Mouse (Mus musculus) telencephalon, adult 2 months (tissue): ENCODE measurements at regions not wholly inside any gene's neighbourhood (a gene's known extent, or its start where the extent isn't known, plus 50 kb on each side); places are given as distances from the start of the nearest gene placed in this dataset.
A peak's percentile ranks its signal among the peaks of the same experiment; 100 is the strongest.

Experiments
- DNase-seq: peaks from one replicate; pipeline ENCODE4 v3.0.0-alpha.2; 2011; ENCODE audit warnings: low read depth, low spot score

GRCm38 (mm10) chr13:106562161-106562560, 374.6 kb downstream of the Ipo11 start:
- DNase-seq = peak; percentile 27

DNA sequence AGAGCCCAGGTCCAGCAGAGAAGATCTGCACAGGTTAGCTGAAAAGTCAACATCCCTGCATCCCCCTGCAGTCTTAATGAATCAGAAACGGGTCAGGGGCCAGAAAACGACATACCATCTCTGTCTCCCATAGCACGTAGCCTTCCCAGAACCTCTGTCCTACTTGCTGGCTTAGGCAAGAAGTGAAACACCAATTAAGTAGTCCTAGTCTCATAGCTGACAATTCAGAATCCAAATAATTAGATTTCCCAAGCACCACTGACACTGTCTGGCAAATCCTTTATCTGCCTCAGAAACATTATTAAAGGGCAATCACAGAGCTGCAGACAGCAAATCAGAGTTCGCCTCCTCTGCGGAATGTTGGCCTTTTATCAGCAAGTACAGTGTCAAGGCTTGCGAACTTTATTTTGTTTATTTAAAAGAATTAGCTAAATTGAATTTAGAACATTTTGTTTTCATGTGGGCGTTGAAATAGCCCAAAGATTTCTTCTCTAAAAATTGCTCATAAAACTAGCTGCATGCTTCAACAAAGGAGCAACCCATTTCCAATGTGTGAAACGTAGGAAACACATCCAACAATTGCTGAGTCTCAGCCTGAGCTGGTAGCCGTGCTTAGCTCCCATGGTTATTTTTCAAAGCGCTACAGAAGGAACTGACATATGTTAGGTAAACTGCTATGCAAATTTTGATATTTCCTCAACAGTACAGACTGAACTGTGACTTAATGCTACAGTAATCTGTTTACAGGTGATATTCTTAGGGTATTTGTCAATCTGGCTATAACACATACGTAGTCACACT, 411.2 kb downstream of the Ipo11 start:
- peak; percentile 67 for DNase-seq

DNA sequence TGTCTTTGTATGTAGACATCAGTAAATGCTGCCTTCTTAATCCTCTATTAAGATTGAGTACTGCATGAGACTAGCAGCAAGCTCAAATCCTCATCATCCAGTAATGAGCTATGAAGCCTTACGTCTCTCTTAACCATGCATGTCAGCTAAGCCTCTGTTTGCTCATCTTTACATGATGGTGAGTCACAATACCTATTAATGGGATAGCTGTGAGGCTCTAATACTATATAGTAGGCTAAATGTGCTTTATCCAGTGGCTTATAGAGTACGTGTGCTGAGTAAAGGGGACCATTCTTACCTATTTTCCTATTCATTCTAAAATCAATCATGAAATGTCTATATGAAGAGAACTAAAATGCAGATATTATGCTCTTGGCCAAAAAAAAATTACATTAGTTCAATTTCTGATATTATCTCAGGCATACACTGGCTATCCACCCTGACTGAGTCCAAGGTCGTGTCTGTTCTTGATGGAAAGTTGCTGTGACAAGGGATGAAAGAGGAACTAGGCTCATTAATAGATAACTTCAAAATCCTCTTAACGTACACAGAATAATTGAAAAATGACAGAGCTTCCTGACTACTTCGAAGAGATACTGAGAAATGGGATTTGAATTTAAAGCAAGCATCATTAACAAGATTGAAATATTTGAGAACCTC, 422.1 kb downstream of the Ipo11 start:
- DNase-seq = no peak

DNA sequence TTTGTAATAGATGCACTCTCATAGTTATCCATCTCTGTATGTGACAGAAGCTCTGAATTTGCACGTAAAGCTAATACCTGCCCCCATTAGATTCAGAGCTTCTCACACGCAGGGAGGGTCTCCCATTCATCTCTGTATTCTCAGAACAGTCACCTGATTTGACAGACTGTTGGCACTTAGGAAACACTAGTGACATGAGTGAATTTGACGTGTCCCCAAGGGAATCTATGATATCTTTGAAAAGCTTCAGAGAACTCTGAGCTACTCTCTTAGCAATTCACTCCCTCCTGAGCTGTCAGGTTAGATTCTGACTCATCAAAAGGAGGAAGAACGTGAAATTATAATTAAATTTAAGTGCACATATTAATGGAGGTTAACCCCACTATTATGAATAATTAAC, 423.1 kb downstream of the Ipo11 start:
- DNase-seq = no peak

DNA sequence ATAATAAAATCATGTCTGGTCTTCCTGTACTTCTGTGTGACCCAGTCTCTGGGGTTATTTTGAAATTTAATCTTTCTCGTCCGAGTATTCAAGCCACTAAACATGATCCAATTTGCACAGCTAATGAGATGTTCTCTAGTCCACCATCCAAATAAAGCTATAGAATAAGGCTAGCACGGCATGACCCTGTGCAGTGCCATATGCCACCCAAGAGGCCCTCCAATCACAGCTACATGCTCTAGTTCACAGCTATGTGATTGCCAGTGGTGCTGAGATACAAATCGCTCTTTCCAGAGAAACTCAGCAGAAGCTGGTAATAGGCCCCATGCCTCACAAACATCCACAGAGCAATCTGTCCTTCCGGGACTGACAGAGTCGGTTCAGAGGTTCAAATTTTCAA, 426.3 kb downstream of the Ipo11 start:
- DNase-seq = no peak

DNA sequence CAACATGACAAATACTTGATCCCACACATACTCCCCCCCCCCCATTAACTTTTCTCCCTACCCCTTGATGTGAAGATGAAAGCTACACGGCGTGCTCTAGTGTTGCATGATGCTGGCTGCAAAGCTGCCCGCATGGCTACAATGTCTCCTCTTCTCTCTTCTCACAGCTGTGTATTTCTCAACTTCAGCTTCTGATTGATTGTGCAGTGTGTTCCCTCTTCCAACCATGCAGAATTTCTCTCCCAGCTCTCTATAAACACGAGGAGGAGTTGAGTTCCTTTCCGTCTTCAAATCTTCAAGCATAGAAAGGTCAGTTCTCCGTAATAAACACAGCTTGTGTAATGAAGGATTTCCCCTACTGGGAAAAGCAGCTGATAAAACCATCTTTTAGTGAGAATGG, 435.5 kb downstream of the Ipo11 start:
- no peak for DNase-seq

DNA sequence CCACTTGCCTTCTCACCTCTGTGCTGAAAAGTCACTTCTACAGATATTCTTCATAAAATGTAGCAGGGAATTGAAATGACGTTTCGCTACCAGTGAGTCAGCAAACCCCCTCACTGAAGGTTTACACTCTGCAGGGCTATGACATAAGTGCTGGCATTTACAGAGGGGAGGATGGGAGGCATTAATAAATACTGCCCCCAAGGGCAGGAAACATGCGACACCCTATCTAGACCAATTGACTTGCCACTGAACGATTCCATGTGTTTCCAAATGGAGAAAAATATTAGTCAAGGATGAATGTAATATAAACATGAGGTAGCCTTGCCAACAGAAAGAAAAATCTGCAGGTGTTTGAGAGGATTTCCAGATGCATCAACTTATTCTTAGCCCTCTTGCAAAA, 465.5 kb downstream of the Ipo11 start:
- DNase-seq = no peak

DNA sequence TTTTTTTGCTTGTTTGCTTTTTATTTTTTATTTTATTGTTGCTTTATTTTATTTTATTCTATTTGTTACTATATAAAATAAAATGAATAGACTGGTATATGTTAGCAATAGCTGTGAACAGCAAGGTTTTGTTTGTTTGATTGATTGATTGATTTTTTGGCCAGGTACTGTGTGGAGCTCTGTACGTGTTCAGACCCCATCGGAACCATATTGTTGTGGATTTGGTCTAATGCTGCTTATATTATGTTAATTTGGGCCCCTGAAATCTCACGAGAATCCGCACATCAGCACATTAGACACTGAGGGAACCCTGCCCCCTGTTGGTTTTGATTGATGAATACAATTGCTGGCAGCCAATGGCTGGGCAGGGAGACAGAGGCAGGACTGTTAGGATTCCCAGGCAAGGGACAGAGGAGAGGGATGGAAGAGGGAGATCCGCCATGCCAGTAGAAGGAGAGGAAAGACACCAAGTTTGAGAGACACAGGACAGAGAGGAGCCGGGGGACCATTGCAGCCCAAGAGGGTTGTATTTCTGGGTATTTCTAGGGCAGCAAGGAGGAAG, 482.3 kb downstream of the Ipo11 start:
- DNase-seq = no peak

DNA sequence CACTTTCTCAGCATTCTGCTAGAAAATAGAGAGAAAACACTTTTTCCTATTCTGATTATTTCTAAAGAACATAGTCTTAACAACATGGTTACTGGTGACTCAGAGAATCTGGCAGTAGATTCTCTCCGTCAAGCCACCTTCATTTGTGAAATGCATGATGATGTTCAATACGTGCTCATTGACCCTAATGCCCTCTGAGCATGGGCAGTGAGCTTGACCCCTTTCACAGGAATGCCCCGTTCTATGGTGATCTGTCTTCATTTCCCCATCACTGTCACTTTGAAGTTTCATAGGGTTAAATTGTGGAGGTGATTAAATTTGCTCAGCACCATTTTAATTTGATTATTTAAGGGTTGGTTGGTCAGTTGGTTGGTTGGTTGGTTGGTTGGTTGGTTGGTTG, 504.6 kb downstream of the Ipo11 start:
- DNase-seq = no peak

- peak; percentile 79 for DNase-seq
Observed at GRCm38 (mm10) chr13:106406608-106407038, 530.1 kb downstream of the Ipo11 start.

GRCm38 (mm10) chr13:106392642-106393041, 544.1 kb downstream of the Ipo11 start:
- DNase-seq = no peak

GRCm38 (mm10) chr13:106388634-106389033, 548.1 kb downstream of the Ipo11 start:
- peak; percentile 41 for DNase-seq

- DNase-seq = no peak
Observed at GRCm38 (mm10) chr13:106367589-106367988, 569.2 kb downstream of the Ipo11 start.

- DNase-seq = no peak
Observed at GRCm38 (mm10) chr13:106352614-106353409, 583.9 kb downstream of the Ipo11 start.

- no peak for DNase-seq
Observed at GRCm38 (mm10) chr13:106332025-106332424, 604.7 kb downstream of the Ipo11 start.

GRCm38 (mm10) chr13:106318980-106319379, 617.8 kb downstream of the Ipo11 start:
- DNase-seq = no peak

- DNase-seq = no peak
Observed at GRCm38 (mm10) chr13:106318476-106318875, 618.3 kb downstream of the Ipo11 start.

- no peak for DNase-seq
Observed at GRCm38 (mm10) chr13:106317300-106317699, 619.5 kb downstream of the Ipo11 start.

- DNase-seq = no peak
Observed at GRCm38 (mm10) chr13:106281181-106281580, 655.6 kb downstream of the Ipo11 start.

DNA sequence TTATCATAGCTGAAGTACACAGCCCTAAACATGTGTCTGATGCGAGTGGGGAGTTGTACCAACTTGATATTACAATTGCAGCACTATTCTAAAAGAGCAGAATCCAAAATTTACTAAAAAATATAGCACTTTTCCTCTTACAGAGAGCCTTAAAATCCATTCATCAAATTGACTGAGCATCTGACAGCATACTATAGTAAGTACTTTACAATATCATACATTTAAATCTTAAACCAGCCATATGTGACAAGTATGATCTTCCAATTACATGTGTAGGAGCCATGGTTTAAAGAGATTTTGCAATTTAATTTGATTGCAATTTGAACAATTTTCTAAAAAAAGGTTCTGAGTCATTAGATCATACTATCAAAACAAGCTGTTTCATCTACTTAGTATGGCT, 676.9 kb downstream of the Ipo11 start:
- DNase-seq = no peak
